ENCODE assay signal across 20 mouse cellular contexts in the genomic region with DNA sequence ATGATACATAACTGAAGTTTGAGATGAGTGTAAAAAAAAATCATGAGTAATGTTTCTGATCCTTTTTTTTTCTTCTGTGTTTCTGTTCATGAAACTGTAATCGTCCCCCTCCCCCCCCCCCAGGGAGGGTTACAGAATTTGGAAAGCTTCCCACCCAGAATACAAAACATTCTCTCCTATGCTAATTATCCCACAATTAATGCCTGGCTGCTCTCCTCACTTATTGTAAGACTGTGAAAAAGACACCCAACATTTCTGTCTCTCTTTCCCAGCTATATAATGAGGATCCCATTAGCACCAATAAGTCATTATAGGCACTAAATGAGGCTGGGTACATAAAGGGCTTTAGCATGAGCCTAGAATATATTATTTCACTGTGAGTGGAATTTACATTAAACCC. TPM values are rescaled to one million over a fixed set of nuclear protein-coding genes. Genes with fewer than 3 reads are reported as not detected.
DNase-seq lines count a peak whose midpoint lies in the region; ATAC-seq and TF ChIP-seq lines count a peak whose summit lies in the region.
"Had no signal": no experiment of that assay in that cellular context is flagged by ENCODE, and none has a peak within 500 bp of the region (broad histone marks: within the 10 kb centered on the region; RNA-seq: fewer than 3 reads in every experiment).

No protein-coding gene starts in this region.

- 50% methylated on average over 1 of the region's 1 CpGs for WGBS in hindbrain, embryonic 14.5 days
- 83% methylated on average over 1 of the region's 1 CpGs for WGBS in hindbrain, embryonic 11.5 days
- 11% methylated on average over 1 of the region's 1 CpGs for WGBS in forebrain, postnatal 0 days

- no peak overlapping the region for H3K9ac ChIP-seq in hindbrain, embryonic 14.5 days
- H3K9ac ChIP-seq in hindbrain, embryonic 11.5 days (ENCODE audit: low read depth, low read length), result no peak overlapping the region
- no peak overlapping the region for H3K9ac ChIP-seq in forebrain, postnatal 0 days
- H3K9ac ChIP-seq: embryonic facial prominence, embryonic 15.5 days; intestine, embryonic 15.5 days had no signal

- 0 out of 2 replicates have a peak, but pooled peaks have one; percentile 31 for ATAC-seq in hindbrain, embryonic 14.5 days (ENCODE audit: low FRiP score)
- no peak for ATAC-seq in hindbrain, embryonic 11.5 days (ENCODE audit: low FRiP score)
- peak; percentile 34; the same call in 1 of the 2 replicates for ATAC-seq in forebrain, postnatal 0 days
- ATAC-seq: CD4-positive, CD25-positive, alpha-beta regulatory T cell, adult 4 months; hindbrain, embryonic 16.5 days; intestine, embryonic 15.5 days had no signal

- H3K4me2 ChIP-seq in hindbrain, embryonic 14.5 days (replicated peaks), result no peak overlapping the region
- no peak overlapping the region for H3K4me2 ChIP-seq in hindbrain, embryonic 11.5 days (replicated peaks; ENCODE audit: low read depth, low read length)
- no peak overlapping the region for H3K4me2 ChIP-seq in forebrain, postnatal 0 days (ENCODE audit: low read depth)
- H3K4me2 ChIP-seq: embryonic facial prominence, embryonic 15.5 days; intestine, embryonic 15.5 days; midbrain, embryonic 11.5 days had no signal

- intact Hi-C loops in gastrocnemius, adult 2 months (cut with DNase I), result no loop called here

- H3K27me3 ChIP-seq in hindbrain, embryonic 14.5 days (ENCODE audit: control insufficient read depth, insufficient read depth, low read length), result no peaks in the 10 kb centered on the region
- H3K27me3 ChIP-seq in hindbrain, embryonic 11.5 days (ENCODE audit: control insufficient read depth, insufficient read depth, low read length), result no peaks in the 10 kb centered on the region
- no peaks in the 10 kb centered on the region for H3K27me3 ChIP-seq in forebrain, postnatal 0 days (ENCODE audit: insufficient read depth, low read length)
- H3K27me3 ChIP-seq: embryonic facial prominence, embryonic 15.5 days; intestine, embryonic 15.5 days had no signal

- no peak for DNase-seq in hindbrain, embryonic 14.5 days (ENCODE audit: low spot score)
- no peak for DNase-seq in hindbrain, embryonic 11.5 days (ENCODE audit: low spot score)
- peak; percentile 90 for DNase-seq in Muller cell, postnatal 12 days (ENCODE audit: inconsistent ontology term)
- DNase-seq in forebrain, postnatal 0 days, result peak; percentile 22
- no peak for DNase-seq in gastrocnemius, adult 2 months
- no peak for DNase-seq in urinary bladder, adult 2 months (ENCODE audit: low spot score)
- DNase-seq: cerebellum, adult 2 months; cerebellum, postnatal 25 days; kidney, adult 8-10 months; kidney, postnatal 10 days; right cerebral cortex, postnatal 14 days; spleen, adult 18-20 months had no signal

- peaks cover 4% of the 10 kb centered on the region; the same call in 1 of the 2 replicates for H3K9me3 ChIP-seq in hindbrain, embryonic 14.5 days (ENCODE audit: control insufficient read depth, low read length)
- H3K9me3 ChIP-seq in hindbrain, embryonic 11.5 days (ENCODE audit: control insufficient read depth, low read length), result no peaks in the 10 kb centered on the region
- no peaks in the 10 kb centered on the region for H3K9me3 ChIP-seq in forebrain, postnatal 0 days (ENCODE audit: low read length)
- H3K9me3 ChIP-seq: embryonic facial prominence, embryonic 15.5 days; intestine, embryonic 15.5 days; limb, embryonic 10.5 days had no signal

- H3K36me3 ChIP-seq in hindbrain, embryonic 14.5 days (replicated peaks; ENCODE audit: control insufficient read depth, insufficient read depth), result no peaks in the 10 kb centered on the region
- no peaks in the 10 kb centered on the region for H3K36me3 ChIP-seq in hindbrain, embryonic 11.5 days (ENCODE audit: control insufficient read depth, insufficient read depth, low read length)
- no peaks in the 10 kb centered on the region for H3K36me3 ChIP-seq in forebrain, postnatal 0 days (ENCODE audit: insufficient read depth)
- H3K36me3 ChIP-seq: embryonic facial prominence, embryonic 15.5 days; intestine, embryonic 15.5 days; limb, embryonic 10.5 days had no signal

- no peak overlapping the region for H3K4me3 ChIP-seq in hindbrain, embryonic 14.5 days (replicated peaks; ENCODE audit: low read length)
- no peak overlapping the region for H3K4me3 ChIP-seq in hindbrain, embryonic 11.5 days (ENCODE audit: low read depth, low read length)
- no peak overlapping the region for H3K4me3 ChIP-seq in embryonic fibroblast, embryonic 13.5 days (ENCODE audit: insufficient read depth, low read length)
- H3K4me3 ChIP-seq in forebrain, postnatal 0 days (ENCODE audit: low read depth, low read length), result no peak overlapping the region
- no peak overlapping the region for H3K4me3 ChIP-seq in gastrocnemius, adult 2 months
- H3K4me3 ChIP-seq: embryonic facial prominence, embryonic 15.5 days; intestine, embryonic 15.5 days; limb, embryonic 10.5 days had no signal

- no peak overlapping the region for H3K27ac ChIP-seq in hindbrain, embryonic 14.5 days
- H3K27ac ChIP-seq in hindbrain, embryonic 11.5 days (ENCODE audit: low read depth, low read length), result no peak overlapping the region
- peak overlapping the region; percentile 54; the same call in 1 of the 2 replicates for H3K27ac ChIP-seq in embryonic fibroblast, embryonic 13.5 days (ENCODE audit: insufficient read depth, low read length)
- no peak overlapping the region for H3K27ac ChIP-seq in forebrain, postnatal 0 days (ENCODE audit: low read depth, low read length)
- H3K27ac ChIP-seq in gastrocnemius, adult 2 months, result no peak overlapping the region
- H3K27ac ChIP-seq: embryonic facial prominence, embryonic 15.5 days; intestine, embryonic 15.5 days; limb, embryonic 10.5 days had no signal

- TF ChIP-seq CTCF in embryonic fibroblast, embryonic 13.5 days (IDR thresholded peaks at IDR 0.05; ENCODE audit: borderline replicate concordance, insufficient read depth, low read length), result no peak
- TF ChIP-seq CTCF in forebrain, postnatal 0 days (IDR thresholded peaks at IDR 0.05; ENCODE audit: low read depth), result no peak
- no peak for TF ChIP-seq CTCF in gastrocnemius, adult 2 months (IDR thresholded peaks at IDR 0.05)

- TF ChIP-seq POLR2A in embryonic fibroblast, embryonic 13.5 days (IDR thresholded peaks at IDR 0.05; ENCODE audit: low read depth, low read length), result no peak

- no peaks in the 10 kb centered on the region for H3K4me1 ChIP-seq in hindbrain, embryonic 14.5 days (replicated peaks; ENCODE audit: control insufficient read depth, insufficient read depth, low read length)
- no peaks in the 10 kb centered on the region for H3K4me1 ChIP-seq in hindbrain, embryonic 11.5 days (replicated peaks; ENCODE audit: control insufficient read depth, insufficient read depth, low read length)
- no peaks in the 10 kb centered on the region; the same call in 1 of the 2 replicates for H3K4me1 ChIP-seq in embryonic fibroblast, embryonic 13.5 days (ENCODE audit: control insufficient read depth, insufficient read depth, low read length)
- no peaks in the 10 kb centered on the region for H3K4me1 ChIP-seq in forebrain, postnatal 0 days (ENCODE audit: insufficient read depth)
- H3K4me1 ChIP-seq: embryonic facial prominence, embryonic 15.5 days; intestine, embryonic 15.5 days; limb, embryonic 10.5 days had no signal

RNA-seq across cellular contexts. Expression of a gene that starts 32.7 kb away (rescaled TPM):
- polyA plus RNA-seq in hindbrain, embryonic 14.5 days (2014; fragmentation: Nextera tagmentation; extraction: Ambion mirVana), result 19.4 and 24.1 TPM in 2 replicates
- polyA plus RNA-seq in hindbrain, embryonic 11.5 days (2014; fragmentation: Nextera tagmentation; extraction: Ambion mirVana), result 7.3 and 8.4 TPM in 2 replicates
- polyA plus RNA-seq in embryonic fibroblast, embryonic 13.5 days (2011; ENCODE audit: insufficient read length, low read depth, missing spikeins), result 45.6 and 74.2 TPM in 2 replicates
- 15.8 and 18.7 TPM in 2 replicates for total RNA-seq in forebrain, postnatal 0 days (2014; rRNA removed)
- 16.7 and 20.7 TPM in 2 replicates for polyA plus RNA-seq in forebrain, postnatal 0 days (2015; fragmentation: Nextera tagmentation; extraction: Ambion mirVana)
- 10 to 100 TPM; 13.8 to 24.2 TPM for total RNA-seq in gastrocnemius, adult 2 months (2021)
- polyA plus RNA-seq in urinary bladder, adult 2 months (2012; rRNA removed), result 64.5 and 79.9 TPM in 2 replicates

RNA-seq across cellular contexts. Expression of a gene that starts 57.9 kb away (rescaled TPM):
- 27.5 and 33.0 TPM in 2 replicates for polyA plus RNA-seq in hindbrain, embryonic 14.5 days (2014; fragmentation: Nextera tagmentation; extraction: Ambion mirVana)
- 11.6 and 15.4 TPM in 2 replicates for polyA plus RNA-seq in hindbrain, embryonic 11.5 days (2014; fragmentation: Nextera tagmentation; extraction: Ambion mirVana)
- 610 and 713 TPM in 2 replicates for polyA plus RNA-seq in embryonic fibroblast, embryonic 13.5 days (2011; ENCODE audit: insufficient read length, low read depth, missing spikeins)
- 42.4 and 47.0 TPM in 2 replicates for total RNA-seq in forebrain, postnatal 0 days (2014; rRNA removed)
- polyA plus RNA-seq in forebrain, postnatal 0 days (2015; fragmentation: Nextera tagmentation; extraction: Ambion mirVana), result 32.8 and 38.4 TPM in 2 replicates
- total RNA-seq in gastrocnemius, adult 2 months (2021), result 100 to 1,000 TPM in 1 of 2 experiments, 10 to 100 TPM in 1; 82.9 to 125 TPM
- 673 and 863 TPM in 2 replicates for polyA plus RNA-seq in urinary bladder, adult 2 months (2012; rRNA removed)
- total RNA-seq: neutrophil, adult 5-6 weeks had no signal
- polyA plus RNA-seq: CD4-positive, CD25-positive, alpha-beta regulatory T cell, adult 4 months had no signal

Comparison
In these comparisons a context has a peak if more than half of its experiments do, and no peak if none do; other contexts are left out.
1. DNase-seq: peak in Muller cell, postnatal 12 days (single experiment) and forebrain, postnatal 0 days (single experiment); none in hindbrain, embryonic 14.5 days (single experiment), hindbrain, embryonic 11.5 days (single experiment), gastrocnemius, adult 2 months (single experiment) and urinary bladder, adult 2 months (single experiment).
2. RNA of a gene that starts 57.9 kb away (polyA plus RNA-seq): 673 to 863 TPM in urinary bladder, adult 2 months and 610 to 713 TPM in embryonic fibroblast, embryonic 13.5 days; 32.8 to 38.4 TPM in forebrain, postnatal 0 days, 27.5 to 33.0 TPM in hindbrain, embryonic 14.5 days and 11.6 to 15.4 TPM in hindbrain, embryonic 11.5 days; every median in the first group is over 10 times any median in the second.